Mouse (Mus musculus) stomach, embryonic 15.5 days (tissue): ENCODE data around the gene Ppp1r16b. TPM values are rescaled to one million over a fixed set of nuclear protein-coding genes. Genes with fewer than 3 reads are reported as not detected.

Source experiments
- ATAC-seq: fragments of 200-750 bp; cut with Nextera tagmentation; 2 replicates; pipeline ENCODE4 v1.8.0; 2017; ENCODE audit warnings: low read depth, moderate number of reproducible peaks, moderate TSS enrichment; ENCODE audit not compliant: insufficient read depth, low FRiP score
- H3K27ac ChIP-seq: fragments of 300-500 bp; sonication (generic); 2 replicates; pipeline ENCODE4 v1.5.1; 2015; ENCODE audit warnings: mild to moderate bottlenecking, inconsistent platforms
- H3K27me3 ChIP-seq: fragments of 300-500 bp; sonication (generic); replicated peaks from 2 replicates; pipeline ENCODE4 v1.6.1; 2015; ENCODE audit warnings: inconsistent platforms
- H3K36me3 ChIP-seq: fragments of 300-500 bp; sonication (generic); 2 replicates; pipeline ENCODE4 v1.6.1; 2015; ENCODE audit warnings: inconsistent platforms
- H3K4me1 ChIP-seq: fragments of 300-500 bp; sonication (generic); 2 replicates; pipeline ENCODE4 v1.6.1; 2015; ENCODE audit warnings: inconsistent platforms
- H3K4me2 ChIP-seq: fragments of 300-500 bp; sonication (generic); 2 replicates; pipeline ENCODE4 v1.6.1; 2015; ENCODE audit warnings: mild to moderate bottlenecking, inconsistent platforms
- H3K4me3 ChIP-seq: fragments of 300-500 bp; sonication (generic); replicated peaks from 2 replicates; pipeline ENCODE4 v1.5.1; 2015; ENCODE audit warnings: inconsistent platforms
- H3K9ac ChIP-seq: fragments of 300-500 bp; sonication (generic); 2 replicates; pipeline ENCODE4 v1.6.1; 2015; ENCODE audit warnings: inconsistent platforms
- H3K9me3 ChIP-seq: fragments of 300-500 bp; sonication (generic); 2 replicates; pipeline ENCODE4 v1.6.1; 2016; ENCODE audit warnings: inconsistent platforms
- WGBS: fragments of 180-500 bp; shearing (Covaris S2); methylation state at CpG from one replicate; pipeline ENCODE4 v1.1.7; 2015; 5-methylcytosine and 5-hydroxymethylcytosine counted together
- polyA plus RNA-seq: library from polyadenylated mRNA; unstranded; fragments of >200 nt; fragmentation: Nextera tagmentation; extraction: Ambion mirVana; gene quantifications from 2 replicates; pipeline ENCODE4 v1.2.1, GENCODE M21; 2015

Gene Ppp1r16b
- polyA plus RNA-seq, 1 experiment from 2014 or later, result 4.2 TPM

DNA sequence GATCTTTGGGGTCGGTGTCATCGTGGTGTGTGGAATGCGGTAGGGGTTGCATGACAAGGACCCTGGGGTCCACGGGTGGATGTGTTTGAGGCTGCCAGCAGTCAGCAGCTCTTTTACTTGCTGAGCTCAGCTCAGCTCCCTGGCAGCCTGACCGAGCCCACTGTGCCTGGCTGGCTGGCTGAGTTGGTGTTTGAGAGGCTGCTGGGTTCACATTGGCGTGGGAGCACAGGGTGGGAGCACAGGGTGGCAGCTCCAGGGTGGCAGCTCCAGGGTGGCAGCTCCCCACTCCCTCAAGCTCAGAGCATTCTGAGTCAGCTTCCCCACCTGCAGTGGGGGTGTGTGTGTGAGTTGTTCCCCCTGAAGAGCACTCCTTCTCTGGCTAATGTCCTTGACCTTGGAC, 34.7 kb downstream of the Ppp1r16b start:
- no peak overlapping the region for H3K27ac ChIP-seq
- WGBS, result 74% methylated on average over 6 of the region's 6 CpGs
- ATAC-seq, result no peak
- no peaks in the 10 kb centered on the region for H3K36me3 ChIP-seq
- H3K9ac ChIP-seq, result no peak overlapping the region
- no peaks in the 10 kb centered on the region for H3K4me1 ChIP-seq
- H3K9me3 ChIP-seq, result no peaks in the 10 kb centered on the region
- no peak overlapping the region for H3K4me2 ChIP-seq
- no peaks in the 10 kb centered on the region for H3K27me3 ChIP-seq
- no peak overlapping the region for H3K4me3 ChIP-seq

DNA sequence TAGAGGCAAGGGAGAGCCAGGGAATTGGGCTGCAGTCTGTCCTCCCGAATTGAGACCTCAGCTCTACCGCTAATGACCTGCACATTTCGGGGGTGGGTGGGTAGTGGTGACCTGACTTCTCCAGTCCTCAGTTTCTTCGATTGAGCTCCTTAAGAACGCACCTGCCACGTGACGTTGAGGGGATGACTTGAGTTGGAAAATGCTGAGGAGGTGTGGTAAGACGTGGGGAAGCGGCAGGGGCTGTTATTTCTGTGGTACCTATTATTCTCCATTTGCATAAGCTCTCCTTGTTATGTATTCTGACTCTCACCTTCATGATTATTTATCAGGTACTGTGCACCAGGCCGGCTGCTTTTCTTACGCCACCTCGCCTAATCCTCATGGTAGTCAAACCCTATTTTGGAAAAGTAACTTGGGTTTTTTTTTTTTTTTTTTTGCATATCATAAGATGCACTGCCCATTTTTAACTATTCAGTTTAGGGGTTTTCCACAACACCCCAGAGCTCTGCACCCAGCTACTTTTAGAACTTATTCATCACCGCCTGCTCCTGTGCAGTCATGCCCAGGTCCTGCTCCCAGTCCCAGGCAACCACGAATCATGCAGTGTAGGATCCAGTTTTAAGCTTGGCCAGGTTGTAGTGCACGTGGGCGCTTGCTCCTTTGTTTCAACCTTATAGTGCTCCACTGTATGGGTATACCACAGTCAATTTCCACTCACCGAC, 35.5 kb downstream of the Ppp1r16b start:
- WGBS, result 83% methylated on average over 17 of the region's 17 CpGs

GRCm38 (mm10) chr2:158701505-158701904, 36.3 kb downstream of the Ppp1r16b start:
- no peak overlapping the region for H3K4me3 ChIP-seq
- H3K27ac ChIP-seq, result no peak overlapping the region
- no peak for ATAC-seq
- 91% methylated on average over 9 of the region's 9 CpGs for WGBS
- no peak overlapping the region for H3K9ac ChIP-seq
- H3K4me1 ChIP-seq, result no peaks in the 10 kb centered on the region
- no peak overlapping the region for H3K4me2 ChIP-seq
- H3K36me3 ChIP-seq, result no peaks in the 10 kb centered on the region
- no peaks in the 10 kb centered on the region for H3K27me3 ChIP-seq
- no peaks in the 10 kb centered on the region for H3K9me3 ChIP-seq

More for the DNA sequence above, 35.5 kb downstream of the Ppp1r16b start:
- H3K4me2 ChIP-seq, result no peak overlapping the region
- no peaks in the 10 kb centered on the region for H3K4me1 ChIP-seq
- H3K9me3 ChIP-seq, result no peaks in the 10 kb centered on the region
- H3K27ac ChIP-seq, result no peak overlapping the region
- no peak for ATAC-seq
- no peaks in the 10 kb centered on the region for H3K27me3 ChIP-seq
- H3K4me3 ChIP-seq, result no peak overlapping the region
- no peak overlapping the region for H3K9ac ChIP-seq
- no peaks in the 10 kb centered on the region for H3K36me3 ChIP-seq

GRCm38 (mm10) chr2:158702176-158702575, 37.0 kb downstream of the Ppp1r16b start:
- Histone ChIP-seq H3K9me3 (no peaks in the 10 kb centered on the region), H3K9ac (no peak overlapping the region), H3K4me1 (no peaks in the 10 kb centered on the region), H3K4me2 (no peak overlapping the region), H3K27me3 (no peaks in the 10 kb centered on the region), H3K4me3 (no peak overlapping the region), H3K27ac (no peak overlapping the region), H3K36me3 (no peaks in the 10 kb centered on the region)
- no peak for ATAC-seq
- 62% methylated on average over 5 of the region's 5 CpGs for WGBS

GRCm38 (mm10) chr2:158704720-158705119, 39.5 kb downstream of the Ppp1r16b start:
- no peaks in the 10 kb centered on the region for H3K4me1 ChIP-seq
- no peak overlapping the region for H3K9ac ChIP-seq
- WGBS, result 71% methylated on average over 3 of the region's 3 CpGs
- H3K27ac ChIP-seq, result no peak overlapping the region
- no peak overlapping the region for H3K4me2 ChIP-seq
- H3K9me3 ChIP-seq, result no peaks in the 10 kb centered on the region
- H3K4me3 ChIP-seq, result no peak overlapping the region
- H3K36me3 ChIP-seq, result no peaks in the 10 kb centered on the region
- no peaks in the 10 kb centered on the region for H3K27me3 ChIP-seq
- no peak for ATAC-seq

DNA sequence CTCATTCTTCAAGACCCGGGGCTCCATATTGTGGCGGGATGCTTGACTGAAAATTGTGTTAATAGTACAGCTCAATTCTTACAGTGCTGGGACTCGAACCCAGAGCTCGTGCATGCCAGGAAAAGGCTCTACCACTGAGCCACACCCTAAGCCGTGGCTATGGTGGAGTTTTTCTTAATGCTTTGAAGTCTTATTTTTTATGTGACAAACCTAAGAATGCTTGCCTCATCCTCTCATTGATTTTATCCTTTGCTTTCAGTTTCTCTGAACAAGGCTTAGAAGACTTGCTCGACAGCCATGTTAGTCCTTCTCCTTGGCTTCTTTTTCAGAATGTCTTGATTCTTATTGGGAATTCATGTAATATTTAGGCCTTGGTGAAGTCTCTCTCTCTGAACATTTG, 40.3 kb downstream of the Ppp1r16b start:
- H3K9ac ChIP-seq, result no peak overlapping the region
- H3K4me1 ChIP-seq, result no peaks in the 10 kb centered on the region
- H3K36me3 ChIP-seq, result no peaks in the 10 kb centered on the region
- no peak overlapping the region for H3K4me2 ChIP-seq
- no peak overlapping the region for H3K4me3 ChIP-seq
- no peak overlapping the region for H3K27ac ChIP-seq
- no peaks in the 10 kb centered on the region for H3K27me3 ChIP-seq
- no peaks in the 10 kb centered on the region for H3K9me3 ChIP-seq
- 82% methylated on average over 6 of the region's 6 CpGs for WGBS
- ATAC-seq, result no peak

GRCm38 (mm10) chr2:158706704-158707408, 41.7 kb downstream of the Ppp1r16b start:
- no peaks in the 10 kb centered on the region for H3K4me1 ChIP-seq
- no peaks in the 10 kb centered on the region for H3K27me3 ChIP-seq
- H3K9me3 ChIP-seq, result no peaks in the 10 kb centered on the region
- whole genome bisulfite sequencing, result 79% methylated on average over 10 of the region's 10 CpGs
- no peak overlapping the region for H3K4me2 ChIP-seq
- no peak overlapping the region for H3K27ac ChIP-seq
- no peak overlapping the region for H3K4me3 ChIP-seq
- no peak overlapping the region for H3K9ac ChIP-seq
- H3K36me3 ChIP-seq, result no peaks in the 10 kb centered on the region
- no peak for ATAC-seq

GRCm38 (mm10) chr2:158708121-158708520, 42.9 kb downstream of the Ppp1r16b start:
- Histone ChIP-seq H3K27ac (no peak overlapping the region), H3K4me3 (no peak overlapping the region), H3K4me2 (no peak overlapping the region), H3K36me3 (no peaks in the 10 kb centered on the region), H3K9me3 (no peaks in the 10 kb centered on the region), H3K9ac (no peak overlapping the region), H3K27me3 (no peaks in the 10 kb centered on the region), H3K4me1 (peaks cover 6% of the 10 kb centered on the region; the same call in 1 of the 2 replicates)
- WGBS, result 81% methylated on average over 12 of the region's 12 CpGs
- ATAC-seq, result no peak

GRCm38 (mm10) chr2:158711929-158712751, 46.9 kb downstream of the Ppp1r16b start:
- no peak for ATAC-seq
- H3K9ac ChIP-seq, result no peak overlapping the region
- no peak overlapping the region for H3K4me3 ChIP-seq
- H3K27ac ChIP-seq, result no peak overlapping the region
- H3K4me2 ChIP-seq, result no peak overlapping the region
- peaks cover 6% of the 10 kb centered on the region; the same call in 1 of the 2 replicates for H3K4me1 ChIP-seq
- no peaks in the 10 kb centered on the region for H3K36me3 ChIP-seq
- H3K27me3 ChIP-seq, result no peaks in the 10 kb centered on the region
- WGBS, result 51% methylated on average over 12 of the region's 12 CpGs
- no peaks in the 10 kb centered on the region for H3K9me3 ChIP-seq

- no peaks in the 10 kb centered on the region for H3K27me3 ChIP-seq
- no peaks in the 10 kb centered on the region for H3K36me3 ChIP-seq
- no peak for ATAC-seq
- H3K9me3 ChIP-seq, result no peaks in the 10 kb centered on the region
- WGBS, result 70% methylated on average over 6 of the region's 6 CpGs
- H3K4me3 ChIP-seq, result no peak overlapping the region
- no peak overlapping the region for H3K4me2 ChIP-seq
- no peak overlapping the region for H3K27ac ChIP-seq
- no peak overlapping the region for H3K9ac ChIP-seq
- peaks cover 6% of the 10 kb centered on the region; the same call in 1 of the 2 replicates for H3K4me1 ChIP-seq
These were observed 49.6 kb downstream of the Ppp1r16b start for GRCm38 (mm10) chr2:158714826-158715225.

GRCm38 (mm10) chr2:158716066-158716465, 50.9 kb downstream of the Ppp1r16b start:
- no peak overlapping the region for H3K27ac ChIP-seq
- no peaks in the 10 kb centered on the region for H3K27me3 ChIP-seq
- no peak overlapping the region for H3K4me3 ChIP-seq
- H3K36me3 ChIP-seq, result no peaks in the 10 kb centered on the region
- 24% methylated on average over 5 of the region's 5 CpGs for WGBS
- H3K4me1 ChIP-seq, result peaks cover 6% of the 10 kb centered on the region; the same call in 1 of the 2 replicates
- H3K9me3 ChIP-seq, result no peaks in the 10 kb centered on the region
- ATAC-seq, result no peak
- no peak overlapping the region for H3K4me2 ChIP-seq
- H3K9ac ChIP-seq, result no peak overlapping the region
